Mouse (Mus musculus): ENCODE data around the gene Slc6a9.
A peak's percentile ranks its signal among the peaks of the same experiment; 100 is the strongest.

Slc6a9 gene

GRCm38 (mm10) chr4:117840821-117841220 lies 6.5 kb downstream of the Slc6a9 start:
- DNase-seq (ENCODE audit: low spot score) = no peak

GRCm38 (mm10) chr4:117841566-117841965 lies 7.3 kb downstream of the Slc6a9 start:
- peak; percentile 39 for DNase-seq (ENCODE audit: low spot score)

DNA sequence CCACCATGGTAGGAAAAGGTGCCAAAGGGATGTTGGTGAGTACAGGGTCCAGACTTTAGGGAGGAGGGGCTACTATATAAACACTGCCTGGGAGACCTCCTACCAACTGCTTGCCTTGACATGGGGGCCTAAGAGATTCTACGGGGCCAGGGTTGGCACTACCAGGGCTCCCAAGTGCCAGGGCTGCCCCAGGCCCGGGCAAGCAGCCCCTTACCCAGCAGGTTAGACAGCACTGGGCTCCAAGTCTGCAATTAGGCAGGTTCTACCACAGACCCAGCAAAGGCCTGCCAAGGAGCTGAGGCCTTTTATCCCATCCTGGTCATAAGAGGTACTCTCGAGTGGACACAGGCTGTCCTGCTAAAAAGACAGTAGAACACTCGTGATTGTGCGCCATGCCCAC lies 8.8 kb downstream of the Slc6a9 start:
- DNase-seq (ENCODE audit: low spot score) = no peak

GRCm38 (mm10) chr4:117844467-117844866 lies 10.2 kb downstream of the Slc6a9 start:
- no peak for DNase-seq (ENCODE audit: low spot score)

DNA sequence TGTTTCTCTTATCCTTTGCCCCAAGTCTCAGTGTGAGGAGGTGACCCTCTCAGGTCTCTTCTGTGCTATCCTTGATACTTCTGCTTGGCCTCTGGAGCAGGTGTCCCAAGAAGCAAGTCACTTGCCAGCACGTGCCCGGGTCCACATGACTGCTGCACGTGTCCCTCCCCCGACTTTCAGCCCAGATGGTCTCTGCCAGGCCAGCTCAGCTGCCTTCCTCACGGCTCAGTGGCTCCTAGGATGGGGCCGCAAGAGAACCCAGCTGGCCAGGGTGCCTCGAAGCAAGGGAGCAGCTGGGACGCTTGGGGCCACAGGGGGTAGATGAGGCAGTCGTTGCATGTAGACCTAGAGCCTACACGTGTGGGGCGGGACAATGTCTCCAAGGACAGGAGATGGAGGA lies 11.0 kb downstream of the Slc6a9 start:
- DNase-seq (ENCODE audit: low spot score) = no peak

- no peak for DNase-seq (ENCODE audit: low spot score)
These were observed 12.0 kb downstream of the Slc6a9 start for GRCm38 (mm10) chr4:117846261-117846660.

DNA sequence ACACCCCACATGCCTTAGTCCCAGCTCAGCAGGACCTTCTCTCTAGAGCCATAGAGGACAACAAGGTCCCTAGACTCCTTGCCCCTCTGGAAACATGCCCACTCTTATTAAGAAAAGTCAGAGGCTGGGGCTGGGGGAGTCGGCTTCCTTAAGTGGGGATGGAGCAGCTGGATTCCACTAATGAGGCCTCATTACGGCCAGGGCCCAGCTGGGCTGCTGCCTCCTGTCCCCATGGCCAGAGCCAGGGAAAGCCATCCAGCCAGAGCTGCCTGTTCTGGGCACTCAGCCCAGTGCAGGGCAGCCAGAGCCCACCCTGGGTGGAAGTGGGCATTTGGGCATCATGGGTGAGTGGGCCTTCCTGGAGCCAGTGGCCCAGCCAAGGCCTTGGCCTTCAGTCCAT lies 12.7 kb downstream of the Slc6a9 start:
- no peak for DNase-seq (ENCODE audit: low spot score)

DNA sequence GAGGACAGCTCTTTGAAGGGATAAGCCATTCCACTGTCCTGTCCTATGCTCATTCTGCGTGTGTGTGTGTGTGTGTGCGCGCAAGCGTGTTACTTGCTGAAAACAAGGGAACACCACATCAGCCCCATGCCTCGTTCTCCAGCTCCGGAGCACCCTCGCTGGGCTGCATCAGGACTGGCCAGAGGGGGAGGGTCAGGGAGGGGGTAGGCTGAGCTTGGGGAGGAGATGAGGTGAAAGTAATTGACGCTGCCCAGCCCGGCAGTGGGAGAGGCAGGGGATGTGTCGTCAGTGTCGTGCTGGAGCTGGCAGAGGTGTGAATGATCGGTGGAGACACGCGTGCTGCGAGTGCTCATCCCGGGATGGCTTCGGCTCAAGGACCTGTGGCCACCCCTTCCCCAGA lies 14.8 kb downstream of the Slc6a9 start:
- DNase-seq (ENCODE audit: low spot score) = no peak

- DNase-seq (ENCODE audit: low spot score) = no peak
These were observed 15.2 kb downstream of the Slc6a9 start for GRCm38 (mm10) chr4:117849506-117849905.

DNA sequence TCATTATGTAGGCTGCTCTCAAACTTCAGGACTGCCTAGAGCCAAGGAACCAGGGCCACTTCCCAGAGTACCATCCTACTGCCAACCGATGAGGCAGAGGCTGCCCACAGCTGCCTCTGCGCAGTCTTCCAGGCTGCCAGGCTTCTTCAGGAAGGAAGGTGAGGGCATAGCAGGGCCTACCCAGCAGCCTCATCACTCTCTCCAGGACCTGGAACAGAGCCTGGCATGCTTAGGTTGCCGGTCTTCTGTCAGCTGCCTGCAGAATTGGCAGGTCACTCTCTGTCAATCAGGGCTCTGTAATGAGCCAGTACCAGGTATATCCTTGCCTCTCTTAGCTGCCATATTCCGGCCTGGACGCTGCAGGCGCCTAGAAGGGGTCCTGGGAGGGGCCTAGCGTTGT lies 15.9 kb downstream of the Slc6a9 start:
- DNase-seq (ENCODE audit: low spot score) = no peak

GRCm38 (mm10) chr4:117850871-117851270 lies 16.6 kb downstream of the Slc6a9 start:
- DNase-seq (ENCODE audit: low spot score) = peak; percentile 76

DNA sequence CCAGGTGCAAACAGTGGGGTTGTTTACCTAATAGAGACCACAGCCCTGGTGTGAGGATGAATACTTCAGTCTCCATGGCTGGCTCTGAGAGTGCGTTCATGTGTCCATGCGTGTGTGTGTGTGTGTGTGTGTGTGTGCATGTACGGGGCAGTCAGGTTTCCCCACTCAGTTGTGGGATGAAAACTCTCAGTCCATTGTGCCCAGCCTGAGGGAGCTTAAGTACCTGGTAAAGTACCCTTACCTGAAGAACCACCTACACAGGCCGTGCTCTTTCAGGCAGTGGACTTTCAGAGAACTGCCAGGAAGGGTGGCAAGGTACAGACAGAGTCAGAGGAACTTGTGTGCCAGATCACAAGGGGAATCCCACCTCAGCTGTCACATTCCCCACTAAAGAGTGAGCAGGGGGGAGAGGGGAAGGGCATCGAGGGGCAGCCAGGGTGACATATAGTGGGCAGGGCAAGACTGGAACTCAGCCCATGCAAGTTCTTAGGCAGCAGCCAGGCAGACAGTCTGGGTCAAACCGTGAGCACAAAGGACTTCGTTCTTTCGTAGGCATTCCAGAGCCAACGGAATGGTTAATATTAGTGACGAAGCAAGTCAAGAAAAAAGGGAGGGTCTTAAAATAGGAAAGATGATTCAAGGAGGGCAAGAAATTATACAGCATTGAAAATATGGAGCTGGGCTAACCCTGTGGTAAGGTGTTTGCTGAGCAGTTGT lies 18.0 kb downstream of the Slc6a9 start:
- DNase-seq (ENCODE audit: low spot score) = no peak

DNA sequence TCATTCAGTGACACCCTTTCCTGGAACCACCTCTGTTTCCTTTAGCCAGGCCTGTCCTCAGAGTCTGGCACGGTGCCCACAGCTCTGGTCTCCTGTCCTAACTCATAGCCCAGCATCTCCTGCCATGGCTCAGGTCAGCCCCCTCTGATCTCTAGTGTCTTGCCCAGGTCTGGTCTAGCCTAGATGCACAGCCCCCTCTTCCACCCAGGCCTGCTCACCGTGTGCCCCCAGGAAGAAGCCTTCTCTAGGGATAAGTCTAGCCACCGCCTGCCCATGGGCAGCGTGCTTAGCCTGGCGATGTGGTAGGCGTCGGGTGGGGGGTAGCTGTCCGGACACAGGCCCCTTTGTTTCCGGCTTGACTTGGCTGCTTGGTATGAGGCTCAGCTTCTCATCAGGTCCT lies 20.8 kb downstream of the Slc6a9 start:
- no peak for DNase-seq (ENCODE audit: low spot score)

GRCm38 (mm10) chr4:117858794-117859193 lies 24.5 kb downstream of the Slc6a9 start:
- peak; percentile 36 for DNase-seq (ENCODE audit: low spot score)

- DNase-seq (ENCODE audit: low spot score) = no peak
These were observed 26.3 kb downstream of the Slc6a9 start for GRCm38 (mm10) chr4:117860570-117860969.

DNA sequence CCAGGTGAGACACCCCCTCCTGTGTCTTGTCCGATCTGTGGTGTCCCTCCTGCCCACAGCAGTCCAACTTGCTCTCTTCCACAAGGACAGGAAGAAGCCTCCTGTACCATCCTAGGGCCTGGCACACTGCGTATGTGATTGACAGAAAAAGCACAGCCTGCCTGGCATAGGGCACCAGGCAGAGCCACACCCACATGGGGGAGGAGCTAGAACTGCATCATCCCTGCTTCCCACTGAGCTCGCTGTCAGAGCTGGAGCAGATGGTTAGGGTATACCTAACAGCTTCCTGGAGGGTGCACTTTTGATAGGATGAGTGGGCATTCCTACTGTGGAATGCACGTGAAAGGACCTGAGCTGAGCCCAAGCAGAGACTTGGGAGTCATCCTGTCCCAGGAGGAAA lies 28.5 kb downstream of the Slc6a9 start:
- no peak for DNase-seq (ENCODE audit: low spot score)

- DNase-seq (ENCODE audit: low spot score) = peak; percentile 86
These were observed 31.8 kb downstream of the Slc6a9 start for GRCm38 (mm10) chr4:117866083-117866482.

DNA sequence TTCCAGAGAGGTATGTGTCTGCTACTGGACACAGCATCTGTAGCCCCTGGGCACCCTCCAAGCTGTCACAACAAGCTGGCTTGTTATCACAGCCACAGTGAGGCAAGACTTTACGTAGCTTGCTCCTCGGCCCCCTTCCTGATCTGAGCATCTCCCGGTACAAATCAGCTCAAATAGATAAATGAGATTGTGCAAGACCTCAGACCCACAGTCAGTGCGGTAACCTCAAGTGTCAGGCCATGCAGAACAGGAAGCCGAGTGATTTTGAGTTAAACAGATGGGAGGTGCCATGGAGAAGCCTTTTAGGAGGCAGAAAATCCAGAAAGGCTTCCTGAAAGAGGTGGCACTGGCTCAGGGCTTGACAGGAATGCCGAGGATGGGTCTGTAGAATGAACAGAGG lies 32.7 kb downstream of the Slc6a9 start:
- no peak for DNase-seq (ENCODE audit: low spot score)

DNA sequence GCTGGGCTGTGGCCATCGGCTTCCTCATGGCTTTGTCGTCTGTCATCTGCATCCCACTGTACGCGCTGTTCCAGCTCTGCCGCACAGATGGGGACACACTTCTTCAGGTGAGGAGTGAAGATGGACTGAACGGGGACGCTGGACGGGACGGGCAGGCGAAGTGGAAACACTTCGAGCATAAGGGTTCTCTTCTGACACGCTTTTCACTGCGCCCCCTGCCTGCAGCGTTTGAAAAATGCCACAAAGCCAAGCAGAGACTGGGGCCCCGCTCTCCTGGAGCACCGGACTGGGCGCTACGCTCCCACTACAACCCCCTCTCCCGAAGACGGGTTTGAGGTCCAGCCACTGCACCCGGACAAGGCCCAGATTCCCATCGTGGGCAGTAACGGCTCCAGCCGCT lies 33.5 kb downstream of the Slc6a9 start:
- no peak for DNase-seq (ENCODE audit: low spot score)

- no peak for DNase-seq (ENCODE audit: low spot score)
These were observed 35.0 kb downstream of the Slc6a9 start for GRCm38 (mm10) chr4:117869317-117869716.

GRCm38 (mm10) chr4:117870437-117870836 lies 36.1 kb downstream of the Slc6a9 start:
- DNase-seq (ENCODE audit: low spot score) = no peak

- no peak for DNase-seq (ENCODE audit: low spot score)
These were observed 37.5 kb downstream of the Slc6a9 start for GRCm38 (mm10) chr4:117871787-117872186.

DNA sequence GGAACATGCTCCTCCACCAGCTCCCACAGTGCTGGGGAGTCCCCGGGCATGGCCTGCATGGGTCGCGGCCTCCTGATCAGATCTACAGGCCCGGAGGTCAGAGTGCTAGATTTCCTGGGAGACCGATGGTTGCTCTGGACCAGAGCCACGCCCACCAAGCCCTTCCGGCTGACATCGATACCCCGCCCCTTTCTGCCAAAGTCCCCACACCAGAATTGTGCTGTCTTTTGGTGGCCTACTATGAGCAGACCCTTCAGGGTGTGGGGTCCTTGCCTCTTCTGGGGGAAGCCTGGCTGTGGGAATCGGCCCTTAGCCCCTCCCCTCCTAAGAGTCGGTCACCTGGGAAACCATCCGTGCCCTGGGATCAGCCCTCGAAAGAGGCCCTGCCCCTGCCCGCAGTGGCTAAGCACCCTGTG lies 38.2 kb downstream of the Slc6a9 start, which contains the start of gene Ccdc24:
Gene Ccdc24, minus strand, starts transcription at position 87 of the 416 bp plus-strand sequence.
- DNase-seq (ENCODE audit: low spot score) = no peak

DNA sequence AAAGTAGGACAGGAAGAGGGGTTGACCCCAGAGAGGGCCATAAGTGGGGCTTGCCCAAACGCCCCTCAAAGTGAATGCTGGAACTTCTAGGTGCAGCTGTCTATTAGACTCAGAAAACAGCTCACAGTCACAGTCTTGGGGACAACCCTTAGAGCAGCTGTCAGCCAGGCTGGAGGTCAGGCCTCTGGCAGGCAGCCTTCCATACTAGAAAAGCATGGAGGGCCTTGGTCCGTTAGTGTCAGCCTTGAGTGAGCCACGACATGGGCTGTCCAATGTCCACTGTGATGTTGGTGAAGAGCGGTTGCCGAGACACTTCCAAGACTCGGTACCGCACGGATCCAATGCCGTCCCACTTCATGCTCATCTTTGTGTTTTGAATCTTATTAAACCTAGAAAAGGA lies 39.3 kb downstream of the Slc6a9 start:
- DNase-seq (ENCODE audit: low spot score) = no peak

Measured in adipocyte (in vitro differentiated cells).